Mouse (Mus musculus) thymus, postnatal 4 days (tissue): ENCODE measurements around the gene G430095P16Rik.

Source experiments
- DNase-seq: peaks from one replicate; pipeline ENCODE4 v3.0.0; 2021

Gene G430095P16Rik

DNA sequence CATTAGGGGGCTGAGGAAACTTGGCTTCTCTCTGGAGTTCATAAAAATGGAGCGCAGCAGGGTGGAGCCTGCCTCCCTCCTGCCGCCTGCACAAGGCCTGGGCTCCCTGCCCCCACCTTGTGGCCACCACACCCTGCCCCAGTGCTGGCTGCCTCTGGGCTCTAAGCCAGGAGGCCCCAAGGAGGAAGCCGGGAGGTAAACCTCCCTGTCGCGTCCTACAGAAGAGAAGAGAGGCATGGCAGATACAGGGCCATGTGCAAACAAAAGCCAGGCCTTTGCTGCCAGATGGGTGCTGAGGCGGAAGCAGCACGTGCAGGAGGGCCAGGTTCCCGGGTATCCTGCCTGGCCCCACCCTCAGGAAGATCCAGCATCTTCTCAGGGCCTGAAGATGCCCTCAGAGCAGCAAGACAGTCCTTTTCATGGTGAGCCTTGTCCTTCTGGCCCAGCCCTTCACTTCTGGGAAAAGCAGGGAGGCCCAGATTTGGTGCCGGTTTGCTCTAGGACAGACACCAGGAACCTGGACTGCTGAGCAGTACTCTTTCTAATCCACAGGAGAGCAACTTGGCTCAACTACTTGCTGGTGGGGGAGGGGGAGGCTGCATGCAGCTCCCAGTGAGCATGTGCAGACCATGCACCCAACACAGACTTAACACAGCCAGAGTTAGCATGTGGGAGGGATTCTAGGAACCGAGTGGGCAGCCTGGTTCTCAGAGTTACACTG lies at the start of gene G430095P16Rik:
G430095P16Rik (plus strand) TSS at position 158 of the 721 bp plus-strand sequence.
- peak; percentile 71 for DNase-seq

DNA sequence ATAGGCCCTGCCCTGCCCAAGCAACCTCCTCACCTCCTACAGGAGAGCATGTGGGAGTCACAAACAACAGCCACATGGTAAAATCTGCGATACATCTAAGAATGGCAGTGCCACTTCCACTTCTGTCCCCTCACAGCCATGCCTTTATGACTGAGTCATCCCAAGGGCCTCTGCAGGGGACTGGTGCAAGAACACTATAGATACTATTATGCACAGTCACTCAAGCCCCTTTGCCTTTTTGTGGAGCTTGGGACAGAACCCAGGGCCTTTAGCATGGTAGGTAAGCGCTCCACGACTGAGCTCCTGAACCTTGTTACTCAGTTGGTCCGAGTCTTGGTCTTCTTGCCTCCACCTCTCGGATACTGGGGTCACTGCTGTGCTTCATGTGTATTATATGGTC lies 45.5 kb upstream of the G430095P16Rik start:
- no peak for DNase-seq

DNA sequence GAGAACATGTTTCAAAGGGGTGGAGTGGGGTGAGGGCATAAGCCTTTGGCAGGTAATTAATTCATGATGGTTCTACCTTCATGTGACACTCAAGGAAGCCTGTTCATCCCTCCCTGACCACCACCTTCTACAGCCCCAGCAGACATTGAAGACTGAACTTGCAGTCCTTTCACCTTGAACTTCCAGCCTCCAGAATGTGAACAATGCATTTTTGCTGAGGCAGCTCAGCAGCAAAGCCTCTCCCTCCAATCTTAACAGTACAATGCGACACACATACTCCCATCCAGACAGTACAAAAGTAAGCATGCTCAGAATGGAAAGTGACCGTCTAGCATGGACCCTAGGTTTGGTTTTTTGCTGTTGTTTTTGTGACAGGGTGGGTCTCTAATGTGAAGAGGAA lies 41.3 kb upstream of the G430095P16Rik start:
- DNase-seq, result no peak

DNA sequence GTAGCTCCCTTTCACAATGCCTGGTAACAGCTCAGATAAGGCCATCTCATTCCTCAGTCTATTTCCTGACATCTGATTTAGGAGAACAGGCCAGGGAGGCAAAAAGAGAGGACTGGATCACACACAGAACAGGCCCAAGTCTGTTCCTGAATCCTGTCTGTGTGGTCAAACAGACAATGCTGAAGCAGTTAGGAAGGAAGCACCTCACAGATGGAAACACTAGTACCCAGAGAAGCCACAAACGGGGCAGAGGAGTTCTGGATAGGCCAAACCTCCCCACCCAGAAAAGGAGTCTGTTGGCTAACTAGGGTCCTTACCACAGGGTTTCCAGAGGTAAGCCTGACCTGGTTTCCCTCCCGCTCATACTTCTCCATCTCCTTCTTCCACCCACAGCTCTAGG lies 40.5 kb upstream of the G430095P16Rik start:
- no peak for DNase-seq

DNA sequence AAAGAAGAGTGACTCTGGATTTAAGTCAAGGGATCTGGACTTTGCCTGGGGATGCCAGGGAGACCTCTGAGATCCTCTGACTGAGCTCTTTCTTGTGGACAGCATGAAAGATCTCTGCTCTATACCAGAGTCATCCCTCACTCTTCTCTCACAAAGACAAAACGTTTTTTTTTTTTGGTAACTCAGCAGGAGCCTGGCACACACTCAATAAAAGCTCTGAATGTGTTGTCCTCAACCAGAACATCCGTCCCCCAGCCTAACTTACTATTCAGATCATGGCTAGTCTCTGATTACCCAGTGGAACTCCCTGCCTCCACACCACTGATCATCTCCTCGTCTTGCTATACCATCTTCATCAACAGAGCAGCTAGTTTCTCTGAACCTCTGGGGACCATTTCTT lies 38.3 kb upstream of the G430095P16Rik start:
- DNase-seq, result no peak

DNA sequence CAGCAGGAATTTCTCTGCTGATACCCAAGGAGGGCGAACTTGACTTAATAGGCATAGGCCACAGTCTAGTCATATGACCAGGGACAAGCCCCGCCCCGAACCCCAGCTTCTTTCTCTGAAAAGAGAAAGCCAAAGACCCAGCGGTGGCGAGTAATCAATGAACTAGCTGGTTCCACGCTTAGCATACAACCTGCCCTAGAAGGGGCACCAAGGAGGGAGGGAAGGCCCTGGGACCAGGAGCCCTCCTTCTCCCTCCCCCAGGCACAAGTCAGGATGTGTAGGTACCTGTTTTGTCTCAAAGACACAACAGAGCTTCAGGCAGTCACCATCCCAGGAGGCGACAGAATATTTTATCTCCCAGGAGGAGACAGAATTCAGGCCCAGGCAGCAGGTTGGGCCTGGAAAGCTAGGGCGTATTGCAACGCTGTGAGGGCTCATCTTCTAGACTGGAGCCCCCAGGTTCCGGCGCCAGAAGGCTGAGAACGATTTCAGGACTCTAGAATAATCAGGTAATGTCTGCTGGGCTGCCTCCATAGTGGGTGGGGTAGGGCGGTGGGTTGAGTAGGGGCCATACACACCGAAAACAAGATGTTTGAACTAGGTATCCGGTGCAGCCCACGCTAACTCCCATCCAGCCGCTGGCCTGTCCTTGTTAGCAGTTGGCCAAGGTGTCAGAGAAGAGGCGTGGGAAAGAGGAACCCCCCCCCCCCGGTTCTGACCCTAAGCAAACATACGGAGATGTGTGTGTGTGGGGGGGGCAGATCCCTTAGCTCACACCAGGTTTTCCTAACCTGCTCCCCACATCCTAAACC lies 36.4 kb upstream of the G430095P16Rik start, which contains the start of gene Trmt1:
Trmt1 (plus strand) TSS at position 117 of the 812 bp plus-strand sequence.
- DNase-seq, result peak; percentile 64

DNA sequence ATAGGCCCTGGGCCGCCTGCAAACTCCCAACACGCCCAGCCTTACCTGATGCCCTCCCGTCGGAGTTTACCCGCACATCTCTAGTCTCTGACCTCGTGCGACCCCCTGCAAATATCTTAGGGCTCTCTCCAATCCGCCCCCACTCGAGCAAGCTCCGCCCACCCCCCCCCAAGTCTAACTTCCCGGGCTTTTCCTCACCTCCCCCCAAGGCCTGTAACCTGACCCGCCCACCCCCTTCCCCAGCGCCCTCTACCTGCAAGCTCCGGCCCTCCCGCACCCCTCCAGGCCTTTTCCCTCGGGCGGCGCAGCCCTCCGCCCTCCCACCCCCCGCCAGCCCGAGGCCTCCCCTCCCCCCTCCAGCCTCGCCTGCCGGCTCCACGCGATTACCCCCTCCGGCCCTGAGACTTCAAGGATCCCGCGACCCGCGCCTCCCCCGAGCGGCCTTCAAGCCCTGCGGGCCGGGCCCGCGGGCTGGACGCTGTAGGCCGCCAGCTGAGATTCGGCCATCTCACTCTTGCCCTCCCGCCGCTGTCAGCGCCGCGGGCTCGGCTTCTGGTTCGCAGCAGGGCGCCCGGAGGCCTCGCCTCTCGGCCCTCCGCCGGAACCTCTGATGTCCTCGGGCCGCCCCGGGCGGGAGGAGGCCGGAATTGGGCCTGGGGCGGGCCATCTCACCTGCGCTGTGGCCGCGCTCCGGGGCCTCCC lies 35.7 kb upstream of the G430095P16Rik start:
- DNase-seq, result peak; percentile 67

DNA sequence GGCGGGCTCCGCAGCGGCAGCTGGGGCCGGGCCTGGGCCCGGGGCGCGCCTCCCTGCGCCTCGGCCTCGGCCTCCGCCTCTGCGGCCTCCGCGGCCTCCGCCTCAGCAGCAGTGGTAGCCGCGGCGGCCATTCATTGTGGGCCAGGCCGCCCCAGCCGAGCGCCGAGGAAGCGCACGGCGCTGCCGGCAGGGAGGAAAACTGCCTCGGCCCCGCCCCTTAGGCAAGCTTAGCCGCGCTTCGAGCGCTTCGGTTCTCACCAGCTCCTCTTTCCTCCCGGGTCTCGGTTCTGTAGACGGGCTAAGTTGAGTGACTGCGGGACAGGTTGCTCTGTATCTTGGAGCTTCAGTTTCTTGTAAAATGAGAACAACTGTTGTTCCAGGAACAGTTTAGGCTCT lies 35.1 kb upstream of the G430095P16Rik start, which contains the start of gene Nacc1:
Nacc1 (minus strand) TSS at position 158 of the 396 bp plus-strand sequence.
- peak; percentile 94 for DNase-seq

DNA sequence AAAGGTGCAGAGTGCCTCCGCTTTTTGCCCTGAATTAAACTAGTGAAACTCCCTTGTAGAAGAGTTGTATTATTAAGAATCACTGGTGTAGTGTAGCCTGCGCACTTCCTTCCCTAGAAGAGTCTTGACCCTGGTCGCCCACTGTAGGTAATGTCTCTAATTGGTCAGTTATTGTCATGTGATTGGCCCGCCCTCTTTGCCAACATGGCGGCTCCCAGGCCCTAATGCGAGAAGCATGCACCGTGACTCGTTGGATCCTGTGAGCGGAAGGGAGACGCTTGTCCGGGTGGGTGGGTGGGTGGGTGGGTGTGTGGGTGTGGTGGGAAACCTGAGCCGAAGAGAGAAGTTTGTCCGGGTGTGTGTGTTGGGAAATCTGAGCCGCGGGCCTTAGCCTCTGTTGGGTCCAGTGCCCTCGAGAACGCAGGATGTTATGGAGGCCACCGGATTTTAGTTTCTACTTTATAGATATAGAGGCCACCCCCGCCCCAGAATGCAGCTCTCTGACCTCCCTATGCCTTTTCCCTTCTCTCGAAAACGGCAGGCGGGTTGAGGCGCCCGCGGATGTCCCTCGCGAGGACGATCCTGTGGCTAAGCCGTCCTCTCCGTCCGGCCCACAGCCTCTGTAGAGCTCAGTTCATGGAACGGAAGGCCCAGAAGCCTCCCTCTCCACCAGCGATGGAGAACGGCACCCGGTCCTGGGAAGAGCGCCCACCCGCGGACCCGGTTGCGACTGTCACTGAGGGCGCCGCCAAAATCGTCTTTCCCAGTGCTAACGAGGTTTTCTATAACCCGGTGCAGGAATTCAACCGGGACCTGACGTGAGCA lies 33.5 kb upstream of the G430095P16Rik start:
- peak; percentile 85 for DNase-seq

DNA sequence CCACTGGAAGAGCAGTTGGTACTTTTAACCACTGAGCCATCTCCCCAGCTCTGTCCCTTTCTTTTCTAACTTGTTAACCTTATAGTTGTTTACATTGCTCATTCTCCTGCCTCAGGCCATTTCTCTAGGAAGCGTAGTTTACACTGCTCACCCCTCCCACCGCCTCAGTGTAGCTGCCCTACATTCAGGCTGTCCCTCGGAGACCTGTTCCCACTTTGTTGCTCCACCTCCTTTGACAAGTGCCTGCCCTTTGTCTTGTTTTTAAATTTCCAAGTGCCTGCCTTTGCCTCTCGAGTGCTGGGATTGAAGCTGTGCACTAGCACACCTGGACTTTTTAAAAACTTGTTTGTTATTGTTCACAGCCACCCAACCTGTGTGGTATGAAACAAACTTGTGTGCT lies 29.5 kb upstream of the G430095P16Rik start:
- no peak for DNase-seq

DNA sequence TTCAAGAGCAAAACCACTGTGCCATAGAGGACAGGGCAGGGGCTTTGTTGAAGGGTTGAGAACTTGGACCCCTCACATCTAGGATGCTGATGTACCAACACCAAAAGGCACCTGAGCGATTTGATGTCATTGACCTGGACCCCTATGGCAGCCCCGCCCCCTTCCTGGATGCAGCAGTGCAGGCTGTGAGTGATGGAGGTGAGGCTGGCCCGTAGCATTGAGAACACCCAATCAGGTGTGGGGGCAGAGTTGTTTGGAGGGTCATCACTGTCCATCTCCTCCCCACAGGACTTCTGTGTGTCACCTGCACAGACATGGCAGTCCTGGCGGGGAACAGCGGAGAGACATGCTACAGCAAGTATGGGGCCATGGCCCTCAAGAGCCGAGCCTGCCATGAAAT lies 27.7 kb upstream of the G430095P16Rik start:
- no peak for DNase-seq

DNA sequence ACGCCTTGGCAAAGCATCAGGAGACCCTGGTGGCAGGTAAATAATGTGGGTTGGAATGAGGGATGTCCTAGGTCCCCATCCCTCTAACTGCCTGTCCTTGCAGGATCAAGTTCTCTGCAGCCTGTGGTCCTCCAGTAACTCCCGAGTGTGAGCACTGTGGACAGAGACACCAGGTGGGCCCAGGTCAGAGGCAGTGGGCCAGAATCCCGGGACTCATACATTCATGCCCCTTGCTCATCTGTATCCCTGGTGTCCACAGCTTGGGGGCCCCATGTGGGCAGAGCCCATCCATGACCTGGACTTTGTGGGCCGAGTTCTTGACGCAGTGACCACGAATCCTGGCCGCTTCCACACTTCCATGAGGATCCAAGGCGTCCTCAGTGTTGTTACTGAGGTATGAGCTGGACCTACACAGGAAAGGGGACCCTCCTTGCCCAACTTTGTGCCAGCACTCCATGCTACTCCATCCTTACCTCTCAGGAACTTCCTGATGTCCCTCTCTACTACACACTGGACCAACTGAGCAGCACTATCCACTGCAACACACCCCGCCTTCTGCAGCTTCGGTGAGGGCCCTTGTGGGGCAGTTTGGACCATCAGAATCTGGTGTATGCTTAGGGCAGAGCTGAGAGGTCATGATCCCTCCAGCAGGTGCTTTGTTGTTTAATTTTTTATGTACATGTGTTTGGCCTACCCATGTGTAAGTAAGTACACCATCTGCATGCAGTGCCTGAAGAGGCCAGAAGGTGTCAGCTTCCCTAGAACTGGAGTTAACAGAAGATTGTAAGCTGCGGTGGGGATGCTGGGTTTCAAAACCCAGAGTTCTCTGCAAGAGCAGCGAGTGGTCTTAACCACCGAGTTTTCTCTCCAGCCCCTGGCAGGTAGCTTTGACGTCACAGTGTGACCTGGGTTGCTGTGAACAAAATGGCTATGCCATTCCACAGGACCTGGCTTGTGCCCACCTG lies 25.4 kb upstream of the G430095P16Rik start:
- DNase-seq, result peak; percentile 86

DNA sequence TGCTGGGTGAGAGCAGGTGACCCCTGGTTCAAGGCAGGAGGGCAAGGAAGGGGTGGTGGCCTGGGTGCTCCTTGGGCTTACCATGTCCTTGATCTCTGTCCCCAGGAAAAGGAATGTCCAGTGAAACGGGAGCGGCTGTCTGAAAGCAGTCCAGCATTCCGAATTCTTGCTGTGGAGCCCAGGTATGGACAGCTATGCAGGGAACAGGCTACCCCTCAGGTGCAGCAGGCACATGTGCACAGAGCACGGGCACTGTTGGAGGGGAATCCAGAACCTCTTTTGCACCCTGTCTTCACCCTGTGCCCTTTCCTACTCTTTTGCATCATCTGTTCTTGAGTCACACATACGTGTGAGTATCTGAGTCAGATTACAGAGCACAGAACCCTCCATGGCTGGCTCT lies 24.5 kb upstream of the G430095P16Rik start:
- no peak for DNase-seq

DNA sequence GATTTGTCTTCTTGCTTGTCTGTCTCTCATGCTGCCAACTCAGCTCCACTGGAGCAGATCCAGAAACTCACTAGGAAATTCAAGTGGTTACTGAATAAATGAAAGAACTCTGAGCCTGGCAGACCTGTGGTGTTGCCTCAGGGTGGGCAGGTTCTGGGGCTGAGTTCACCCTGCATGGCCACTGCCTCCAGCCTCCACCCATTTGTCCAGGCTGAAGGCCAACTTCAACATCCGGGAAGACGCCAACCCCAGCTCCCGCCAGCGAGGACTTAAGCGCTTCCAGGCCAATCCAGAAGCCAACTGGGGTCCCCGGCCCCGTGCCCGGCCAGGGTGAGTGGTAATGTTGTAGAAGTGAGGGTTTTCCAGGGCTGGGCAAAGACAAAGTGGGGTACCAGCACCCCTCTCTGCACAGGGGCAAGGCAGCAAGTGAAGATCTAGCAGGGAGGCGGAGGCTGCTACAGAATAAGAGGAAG lies 23.8 kb upstream of the G430095P16Rik start:
- DNase-seq, result no peak

DNA sequence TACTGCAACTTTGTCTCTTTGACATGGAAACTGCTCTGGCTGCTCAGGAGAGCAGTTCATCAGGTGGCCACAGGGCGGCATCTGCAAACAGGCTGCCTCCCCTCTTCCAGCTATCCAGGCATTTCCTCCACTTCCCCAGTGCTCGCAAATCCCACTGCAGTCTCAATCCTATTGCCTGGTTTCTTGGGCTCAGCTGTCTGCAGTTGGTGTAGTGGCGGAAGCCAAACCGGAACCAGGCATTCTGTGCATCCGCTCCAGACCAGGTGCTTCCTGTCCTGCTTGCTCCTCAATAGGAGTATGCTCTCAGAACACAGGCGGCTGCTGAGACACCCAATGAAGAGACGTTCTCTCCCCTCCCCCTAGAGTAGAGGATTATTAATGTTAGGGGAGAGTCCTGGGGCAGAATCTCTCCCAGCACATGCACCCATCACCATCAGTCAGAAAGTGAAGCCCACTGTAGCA lies 22.9 kb upstream of the G430095P16Rik start:
- DNase-seq, result peak; percentile 76

DNA sequence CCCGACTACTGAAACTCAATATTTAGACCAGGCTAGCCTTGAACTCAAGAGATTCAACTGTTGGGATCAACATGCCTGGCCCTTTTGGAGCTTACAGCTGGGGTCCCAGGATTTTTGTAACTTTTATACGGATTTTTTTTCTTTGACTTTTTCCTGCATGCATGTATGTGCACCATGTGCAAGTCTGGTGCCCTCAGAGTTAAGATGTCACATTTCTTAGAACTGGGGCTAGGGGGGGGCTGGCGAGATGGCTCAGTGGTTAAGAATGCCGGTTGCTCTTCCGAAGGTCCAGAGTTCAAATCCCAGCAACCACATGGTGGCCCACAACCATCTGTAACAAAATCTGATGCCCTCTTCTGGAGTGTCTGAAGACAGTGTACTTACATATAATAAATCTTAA lies 22.3 kb upstream of the G430095P16Rik start:
- DNase-seq, result peak; percentile 48

DNA sequence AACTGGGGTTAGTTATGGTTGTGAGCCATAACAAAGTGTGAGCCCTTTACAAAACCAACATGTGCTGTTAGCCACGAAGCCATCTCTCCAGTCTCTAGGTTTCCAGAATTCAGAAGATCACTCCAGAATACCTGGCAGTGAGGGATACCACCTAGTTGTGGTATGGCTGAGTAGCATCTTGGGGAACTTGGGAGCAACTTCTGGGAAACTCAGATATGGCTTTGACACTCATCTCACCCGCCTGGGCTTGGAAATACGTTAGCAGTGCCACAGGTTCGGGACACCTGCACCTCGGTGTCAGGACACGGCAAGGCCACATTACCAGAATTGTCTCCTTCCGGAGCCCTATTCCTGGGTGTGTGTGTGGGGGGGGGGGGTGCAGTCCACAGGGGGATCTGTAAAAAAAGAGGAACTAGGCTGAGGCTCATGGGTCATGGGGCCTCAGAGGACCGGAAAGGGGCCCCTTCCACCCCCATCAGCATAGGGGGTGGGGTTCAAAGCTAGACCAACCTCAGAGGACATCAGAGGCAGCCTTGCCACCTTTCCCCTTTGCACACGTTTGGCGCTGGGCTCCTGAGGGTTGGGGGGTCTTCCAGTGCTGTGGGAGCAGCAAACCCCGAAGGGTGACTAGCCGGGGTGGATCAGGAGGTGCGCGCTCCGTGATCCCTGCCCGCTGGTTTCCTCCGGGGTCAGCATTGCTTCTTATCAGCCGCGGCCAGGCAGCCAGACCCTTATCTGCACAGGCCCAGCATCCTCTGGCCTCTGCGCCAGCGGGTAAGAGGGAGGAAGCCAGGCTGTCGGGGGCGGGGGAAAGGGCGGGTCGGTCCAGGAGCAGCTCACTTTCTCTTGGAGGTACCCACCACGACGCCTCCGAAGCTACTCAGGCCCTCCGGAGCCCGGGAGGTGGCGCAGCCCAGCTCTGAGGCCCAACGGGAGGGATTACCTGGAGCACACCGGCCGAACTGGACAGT lies 21.6 kb upstream of the G430095P16Rik start, which contains the start of gene Lyl1:
Lyl1 (plus strand) TSS at position 517 of the 971 bp plus-strand sequence.
- peak; percentile 70 for DNase-seq

DNA sequence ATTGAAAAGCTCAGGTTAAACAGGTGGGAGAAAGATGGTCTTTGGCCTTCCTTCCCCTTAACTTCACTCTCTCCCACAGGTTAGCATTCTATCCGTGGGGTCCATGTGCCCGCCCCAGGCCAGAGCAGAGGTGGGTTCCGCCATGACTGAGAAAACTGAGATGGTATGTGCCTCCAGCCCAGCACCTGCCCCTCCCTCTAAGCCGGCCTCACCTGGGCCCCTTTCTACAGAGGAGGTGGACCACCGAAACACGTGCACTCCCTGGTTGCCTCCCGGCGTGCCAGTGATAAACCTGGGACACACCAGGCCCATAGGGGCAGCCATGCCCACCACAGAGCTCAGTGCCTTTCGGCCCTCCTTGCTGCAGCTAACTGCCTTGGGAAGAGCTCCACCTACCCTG lies 20.2 kb upstream of the G430095P16Rik start:
- DNase-seq, result no peak

DNA sequence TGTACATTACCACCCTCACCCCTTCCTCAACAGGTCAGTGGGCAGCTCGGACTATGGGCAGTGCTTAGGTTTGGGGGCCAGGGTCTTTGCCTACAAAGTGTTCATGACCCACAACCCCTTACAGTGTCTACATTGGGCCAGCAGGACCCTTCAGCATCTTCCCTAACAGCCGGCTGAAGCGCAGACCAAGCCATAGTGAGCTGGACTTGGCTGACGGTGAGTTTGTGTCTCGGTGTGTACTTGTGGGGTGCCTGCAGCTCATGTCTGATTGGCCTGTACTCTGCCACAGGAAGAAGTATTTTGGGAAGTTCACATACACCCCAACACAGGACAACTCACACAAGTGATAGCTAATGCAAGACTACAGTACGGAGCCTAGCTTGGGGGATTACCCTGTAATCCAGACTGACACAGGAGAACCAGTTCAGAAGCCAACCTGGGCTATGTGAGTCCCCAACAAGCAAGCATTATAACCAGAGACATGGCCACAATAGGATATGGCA lies 19.8 kb upstream of the G430095P16Rik start:
- DNase-seq, result no peak
